Mouse (Mus musculus) left cerebral cortex, adult 8-10 months (tissue): ENCODE measurements around the gene Vps51. TPM values are rescaled to one million over a fixed set of nuclear protein-coding genes. Genes with fewer than 3 reads are reported as not detected.

ENCODE experiments used
- microRNA-seq, 2 experiments: library from miRNA; unstranded; fragments of <30 nt; microRNA quantifications; one replicate each; pipeline ENCODE4 v1.2.0; 2022
- total RNA-seq, 4 experiments: library from RNA; stranded (reverse); gene quantifications; 2 replicates each; pipeline ENCODE4 v1.2.4; 2022

Gene Vps51
- total RNA-seq, 4 experiments from 2014 or later, result 79.4 to 88.4 (median 84.3) TPM

Small RNA genes within 50 kb of the gene (microRNA-seq; reads per million reads assigned to microRNA genes)
- gene Mir6988, result 2.1 to 2.9 reads per million in 2 experiments

Other genes starting within 250 kb of the Vps51 start
- gene Frmd8, start 202.0 kb downstream of the Vps51 start, total RNA-seq, result 10 to 100 TPM; 12.1 to 19.9 (median 13.7) TPM
- gene Slc25a45, start 199.4 kb downstream of the Vps51 start, total RNA-seq, result 1 to 10 TPM; 3.2 to 5.1 (median 4.1) TPM
- gene Tigd3, start 183.1 kb downstream of the Vps51 start, total RNA-seq, result 1 to 10 TPM; 3.9 to 5.6 (median 5.0) TPM
- 10 to 100 TPM; 76.4 to 87.8 (median 81.6) TPM for gene Dpf2, start 164.2 kb downstream of the Vps51 start, total RNA-seq
- 1 to 10 TPM; 6.1 to 7.4 (median 6.4) TPM for gene Cdc42ep2, start 152.4 kb downstream of the Vps51 start, total RNA-seq
- gene Pola2, start 113.0 kb downstream of the Vps51 start, total RNA-seq, result 1 to 10 TPM; 4.4 to 6.6 (median 5.6) TPM
- not detected for gene Slc22a20, start 91.1 kb downstream of the Vps51 start, total RNA-seq
- gene Capn1, start 61.3 kb downstream of the Vps51 start, total RNA-seq, result 10 to 100 TPM; 25.6 to 31.5 (median 28.0) TPM
- 10 to 100 TPM; 35.7 to 40.3 (median 37.6) TPM for gene Syvn1, start 30.7 kb downstream of the Vps51 start, total RNA-seq
- gene Mrpl49, start 19.4 kb downstream of the Vps51 start, total RNA-seq, result 10 to 100 TPM; 42.7 to 55.2 (median 44.9) TPM
- gene Fau, start 19.4 kb downstream of the Vps51 start, total RNA-seq, result 100 to 1,000 TPM; 737 to 869 (median 805) TPM
- 10 to 100 TPM; 33.0 to 38.8 (median 37.3) TPM for gene Znhit2, start 16.0 kb downstream of the Vps51 start, total RNA-seq
- gene Tm7sf2, start 8.9 kb downstream of the Vps51 start, total RNA-seq, result 10 to 100 TPM; 18.9 to 29.9 (median 23.2) TPM
- gene Tmem262, start 2.8 kb upstream of the Vps51 start, total RNA-seq, result not detected
- 1 to 10 TPM in 1 of 4 experiments, not detected in 3; 1.1 TPM for gene Gm28374, start 5.0 kb upstream of the Vps51 start, total RNA-seq
- 10 to 100 TPM; 38.9 to 44.5 (median 41.9) TPM for gene Zfpl1, start 7.7 kb upstream of the Vps51 start, total RNA-seq
- under 1 TPM in 3 of 4 experiments, not detected in 1; 0.21 to 0.25 (median 0.23) TPM for gene Cdca5, start 7.8 kb upstream of the Vps51 start, total RNA-seq
- gene AC131692.1, start 17.2 kb upstream of the Vps51 start, total RNA-seq, result not detected
- gene Naaladl1, start 28.6 kb upstream of the Vps51 start, total RNA-seq, result under 1 TPM; 0.14 to 0.44 (median 0.17) TPM
- gene Sac3d1, start 41.4 kb upstream of the Vps51 start, total RNA-seq, result 10 to 100 TPM; 13.0 to 20.1 (median 16.1) TPM
- 10 to 100 TPM; 36.9 to 50.9 (median 45.7) TPM for gene Snx15, start 51.1 kb upstream of the Vps51 start, total RNA-seq
- 1 to 10 TPM in 1 of 4 experiments, under 1 TPM in 3; 0.67 to 1.4 (median 0.76) TPM for gene Batf2, start 63.8 kb upstream of the Vps51 start, total RNA-seq
- gene Arl2, start 64.3 kb upstream of the Vps51 start, total RNA-seq, result 100 to 1,000 TPM in 2 of 4 experiments, 10 to 100 TPM in 2; 89.4 to 109 (median 102) TPM
- gene Majin, start 107.2 kb upstream of the Vps51 start, total RNA-seq, result under 1 TPM in 2 of 4 experiments, not detected in 2; 0.51 to 0.73 TPM
- gene Gpha2, start 149.1 kb upstream of the Vps51 start, total RNA-seq, result not detected
- gene Ppp2r5b, start 158.6 kb upstream of the Vps51 start, total RNA-seq, result 100 to 1,000 TPM; 148 to 158 (median 153) TPM
- gene Atg2a, start 164.4 kb upstream of the Vps51 start, total RNA-seq, result 10 to 100 TPM; 31.8 to 35.7 (median 35.4) TPM
- gene Ehd1, start 199.5 kb upstream of the Vps51 start, total RNA-seq, result 10 to 100 TPM; 31.0 to 36.8 (median 35.8) TPM
- gene Cdc42bpg, start 229.2 kb upstream of the Vps51 start, total RNA-seq, result 1 to 10 TPM; 5.4 to 7.4 (median 5.5) TPM